Mouse (Mus musculus): ENCODE measurements around the gene Ces2e.

GRCm38 (mm10) chr8:104963375-104963894 lies 37.4 kb downstream of the Ces2e start:
- TF ChIP-seq CTCF (IDR thresholded peaks at IDR 0.05; ENCODE audit: borderline replicate concordance, extremely low read depth, insufficient read depth, insufficient read length) (no peak), POLR2A (IDR thresholded peaks at IDR 0.05; ENCODE audit: borderline replicate concordance, extremely low read depth, insufficient read depth, insufficient read length, poor library complexity, severe bottlenecking) (no peak)

Data from brain, embryonic 14.5 days (tissue).